ENCODE assay signal across 22 mouse cellular contexts in genomic region chr4:8920306-8920705, GRCm38 (mm10).
DNase-seq lines count a peak whose midpoint lies in the region; ATAC-seq and TF ChIP-seq lines count a peak whose summit lies in the region.
"Had no signal": no experiment of that assay in that cellular context is flagged by ENCODE, and none has a peak within 500 bp of the region (broad histone marks: within the 10 kb centered on the region; RNA-seq: fewer than 3 reads in every experiment).

No protein-coding gene starts in this region.

- intact Hi-C loops in heart, adult 2 months (cut with DNase I) = no loop called here

- peaks cover 6% of the 10 kb centered on the region; the same call in 1 of the 2 replicates for H3K27me3 ChIP-seq in forebrain, embryonic 12.5 days
- no peaks in the 10 kb centered on the region for H3K27me3 ChIP-seq in forebrain, embryonic 15.5 days
- H3K27me3 ChIP-seq in embryonic facial prominence, embryonic 12.5 days = no peaks in the 10 kb centered on the region
- no peaks in the 10 kb centered on the region for H3K27me3 ChIP-seq in midbrain, embryonic 12.5 days
- no peaks in the 10 kb centered on the region for H3K27me3 ChIP-seq in heart, adult 2 months (ENCODE audit: control insufficient read depth, insufficient read depth, low read length)
- H3K27me3 ChIP-seq: heart, embryonic 15.5 days had no signal

- no peak overlapping the region; the same call in 1 of the 2 replicates for H3K9ac ChIP-seq in forebrain, embryonic 12.5 days
- H3K9ac ChIP-seq in forebrain, embryonic 15.5 days (replicated peaks) = no peak overlapping the region
- H3K9ac ChIP-seq in embryonic facial prominence, embryonic 12.5 days = no peak overlapping the region
- no peak overlapping the region for H3K9ac ChIP-seq in midbrain, embryonic 12.5 days (replicated peaks)
- H3K9ac ChIP-seq in heart, adult 2 months (ENCODE audit: low read depth, low read length) = no peak overlapping the region
- H3K9ac ChIP-seq: embryonic facial prominence, embryonic 13.5 days; heart, embryonic 15.5 days; limb, embryonic 13.5 days; liver, embryonic 13.5 days; lung, embryonic 14.5 days had no signal

- peak; percentile 48 for DNase-seq in embryo, embryonic 10.5 days (ENCODE audit: low spot score)
- DNase-seq in heart, adult 2 months = no peak
- no peak for DNase-seq in cerebellum, adult 8-10 months
- no peak for DNase-seq in cerebellum, postnatal 4 days (ENCODE audit: low spot score in 2 of 2)
- DNase-seq: cerebellum, adult 9-11 months; gastrocnemius, postnatal 14 days; heart, postnatal 4 days; kidney, postnatal 36 days; layer of hippocampus, adult 9-11 months; liver, embryonic 13.5 days; lung, embryonic 14.5 days; lung, postnatal 36 days; right cerebral cortex, adult 18-20 months had no signal

- no peak for TF ChIP-seq CTCF in heart, adult 2 months (IDR thresholded peaks at IDR 0.05)

- TF ChIP-seq EP300 in heart, adult 2 months (IDR thresholded peaks at IDR 0.05; ENCODE audit: insufficient read depth, low read depth, low read length) = no peak

- peak overlapping the region; percentile 61; the same call in 1 of the 2 replicates for H3K27ac ChIP-seq in forebrain, embryonic 12.5 days
- no peak overlapping the region for H3K27ac ChIP-seq in forebrain, embryonic 15.5 days (replicated peaks)
- H3K27ac ChIP-seq in embryonic facial prominence, embryonic 12.5 days = no peak overlapping the region
- H3K27ac ChIP-seq in midbrain, embryonic 12.5 days (replicated peaks) = peak overlapping the region; percentile 67
- H3K27ac ChIP-seq in heart, adult 2 months = no peak overlapping the region
- H3K27ac ChIP-seq: embryonic facial prominence, embryonic 13.5 days; heart, embryonic 15.5 days; limb, embryonic 13.5 days; liver, embryonic 13.5 days; stomach, postnatal 0 days had no signal

- no peaks in the 10 kb centered on the region for H3K79me2 ChIP-seq in heart, adult 2 months (replicated peaks; ENCODE audit: control insufficient read depth, insufficient read depth, low read length)

- no peaks in the 10 kb centered on the region for H3K9me3 ChIP-seq in forebrain, embryonic 12.5 days
- no peaks in the 10 kb centered on the region for H3K9me3 ChIP-seq in forebrain, embryonic 15.5 days
- H3K9me3 ChIP-seq in embryonic facial prominence, embryonic 12.5 days = no peaks in the 10 kb centered on the region
- H3K9me3 ChIP-seq in midbrain, embryonic 12.5 days = no peaks in the 10 kb centered on the region
- H3K9me3 ChIP-seq: embryonic facial prominence, embryonic 13.5 days; heart, embryonic 15.5 days; limb, embryonic 13.5 days; liver, embryonic 13.5 days had no signal

- no peak overlapping the region for H3K4me2 ChIP-seq in forebrain, embryonic 12.5 days
- no peak overlapping the region for H3K4me2 ChIP-seq in forebrain, embryonic 15.5 days (replicated peaks)
- H3K4me2 ChIP-seq in embryonic facial prominence, embryonic 12.5 days (replicated peaks) = no peak overlapping the region
- H3K4me2 ChIP-seq in midbrain, embryonic 12.5 days (replicated peaks) = no peak overlapping the region
- H3K4me2 ChIP-seq: embryonic facial prominence, embryonic 13.5 days; heart, embryonic 15.5 days; limb, embryonic 13.5 days; liver, embryonic 13.5 days; lung, embryonic 14.5 days had no signal

- peak; percentile 34; the same call in 1 of the 2 replicates for ATAC-seq in forebrain, embryonic 12.5 days (ENCODE audit: low FRiP score)
- no peak for ATAC-seq in forebrain, embryonic 15.5 days (replicated peaks)
- ATAC-seq in embryonic facial prominence, embryonic 12.5 days (ENCODE audit: insufficient number of reproducible peaks, insufficient read depth, low FRiP score, low TSS enrichment) = peak; percentile 37; the same call in 1 of the 2 replicates
- no peak for ATAC-seq in midbrain, embryonic 12.5 days (ENCODE audit: low FRiP score, low read depth)
- ATAC-seq: intestine, embryonic 16.5 days had no signal

- no peaks in the 10 kb centered on the region for H3K36me3 ChIP-seq in forebrain, embryonic 12.5 days (replicated peaks)
- H3K36me3 ChIP-seq in forebrain, embryonic 15.5 days = no peaks in the 10 kb centered on the region
- no peaks in the 10 kb centered on the region for H3K36me3 ChIP-seq in embryonic facial prominence, embryonic 12.5 days
- H3K36me3 ChIP-seq in midbrain, embryonic 12.5 days = no peaks in the 10 kb centered on the region
- no peaks in the 10 kb centered on the region for H3K36me3 ChIP-seq in heart, adult 2 months (ENCODE audit: control insufficient read depth, insufficient read depth, low read length)
- H3K36me3 ChIP-seq: embryonic facial prominence, embryonic 13.5 days; heart, embryonic 15.5 days; limb, embryonic 13.5 days; liver, embryonic 13.5 days had no signal

- H3K4me3 ChIP-seq in forebrain, embryonic 12.5 days (replicated peaks) = no peak overlapping the region
- no peak overlapping the region for H3K4me3 ChIP-seq in forebrain, embryonic 15.5 days
- no peak overlapping the region for H3K4me3 ChIP-seq in embryonic facial prominence, embryonic 12.5 days
- H3K4me3 ChIP-seq in midbrain, embryonic 12.5 days = no peak overlapping the region
- no peak overlapping the region for H3K4me3 ChIP-seq in heart, adult 2 months
- H3K4me3 ChIP-seq: embryonic facial prominence, embryonic 13.5 days; heart, embryonic 15.5 days; limb, embryonic 13.5 days; liver, embryonic 13.5 days had no signal

- peaks cover 59% of the 10 kb centered on the region for H3K4me1 ChIP-seq in forebrain, embryonic 12.5 days
- peaks cover 35% of the 10 kb centered on the region for H3K4me1 ChIP-seq in forebrain, embryonic 15.5 days
- peaks cover 23% of the 10 kb centered on the region for H3K4me1 ChIP-seq in embryonic facial prominence, embryonic 12.5 days
- peaks cover 45% of the 10 kb centered on the region for H3K4me1 ChIP-seq in midbrain, embryonic 12.5 days
- H3K4me1 ChIP-seq in heart, adult 2 months (ENCODE audit: control insufficient read depth, insufficient read depth, low read length) = no peaks in the 10 kb centered on the region

- WGBS in forebrain, embryonic 12.5 days = 8% methylated on average over 2 of the region's 2 CpGs
- WGBS in forebrain, embryonic 15.5 days = 29% methylated on average over 2 of the region's 2 CpGs
- 37% methylated on average over 2 of the region's 2 CpGs for WGBS in embryonic facial prominence, embryonic 12.5 days
- WGBS in midbrain, embryonic 12.5 days = 8% methylated on average over 2 of the region's 2 CpGs
- 83% methylated on average over 2 of the region's 2 CpGs for WGBS in heart, adult 2 months

- TF ChIP-seq POLR2A in heart, adult 2 months (IDR thresholded peaks at IDR 0.05; ENCODE audit: insufficient read depth, low read depth, low read length) = no peak

Comparison
In these comparisons a context has a peak if more than half of its experiments do, and no peak if none do; other contexts are left out.
1. ATAC-seq: peak in forebrain, embryonic 12.5 days (single experiment) and embryonic facial prominence, embryonic 12.5 days (single experiment); none in forebrain, embryonic 15.5 days (single experiment) and midbrain, embryonic 12.5 days (single experiment).
2. H3K27ac ChIP-seq: peak in forebrain, embryonic 12.5 days (single experiment) and midbrain, embryonic 12.5 days (single experiment); none in forebrain, embryonic 15.5 days (single experiment), embryonic facial prominence, embryonic 12.5 days (single experiment) and heart, adult 2 months (single experiment).